In genomic region chr10:50593371-50593770, GRCm38 (mm10) we compare ENCODE assay signal across 8 mouse cellular contexts. TPM values are rescaled to one million over a fixed set of nuclear protein-coding genes. Genes with fewer than 3 reads are reported as not detected.
DNase-seq lines count a peak whose midpoint lies in the region; ATAC-seq and TF ChIP-seq lines count a peak whose summit lies in the region.

No protein-coding gene starts in this region.

- H3K4me1 ChIP-seq in forebrain, postnatal 0 days (ENCODE audit: insufficient read depth) = 0 out of 2 replicates have a peak, but pooled peaks cover 2% of the 10 kb centered on the region
- 0 out of 2 replicates have a peak, but pooled peaks cover 4% of the 10 kb centered on the region for H3K4me1 ChIP-seq in midbrain, embryonic 12.5 days

- TF ChIP-seq CTCF in forebrain, postnatal 0 days (IDR thresholded peaks at IDR 0.05; ENCODE audit: low read depth) = no peak

- no peaks in the 10 kb centered on the region for H3K36me3 ChIP-seq in forebrain, postnatal 0 days (ENCODE audit: insufficient read depth)
- H3K36me3 ChIP-seq in midbrain, embryonic 12.5 days = no peaks in the 10 kb centered on the region

- ATAC-seq in forebrain, postnatal 0 days = no peak
- no peak for ATAC-seq in midbrain, embryonic 12.5 days (ENCODE audit: low FRiP score, low read depth)

- peak overlapping the region; percentile 98 for H3K4me3 ChIP-seq in forebrain, postnatal 0 days (ENCODE audit: low read depth, low read length)
- peak overlapping the region; percentile 85 for H3K4me3 ChIP-seq in midbrain, embryonic 12.5 days

- DNase-seq in kidney, adult 11 months = peak; percentile 4
- DNase-seq in kidney, postnatal 4 days = no peak
- DNase-seq in MEL-GATA-1-ER (ENCODE audit: extremely low read depth, low read depth) (peak; percentile 32), adipocyte (ENCODE audit: low spot score) (no peak)
- DNase-seq in forebrain, postnatal 0 days = no peak
- DNase-seq in right cerebral cortex, postnatal 25 days = no peak
- no peak for DNase-seq in cerebellum, postnatal 36 days

- H3K4me2 ChIP-seq in forebrain, postnatal 0 days (ENCODE audit: low read depth) = peak overlapping the region; percentile 57
- H3K4me2 ChIP-seq in midbrain, embryonic 12.5 days (replicated peaks) = peak overlapping the region; percentile 63

- H3K27ac ChIP-seq in forebrain, postnatal 0 days (ENCODE audit: low read depth, low read length) = no peak overlapping the region
- H3K27ac ChIP-seq in midbrain, embryonic 12.5 days (replicated peaks) = no peak overlapping the region

- no peaks in the 10 kb centered on the region for H3K9me3 ChIP-seq in forebrain, postnatal 0 days (ENCODE audit: low read length)
- H3K9me3 ChIP-seq in midbrain, embryonic 12.5 days = no peaks in the 10 kb centered on the region

- no peaks in the 10 kb centered on the region for H3K27me3 ChIP-seq in forebrain, postnatal 0 days (ENCODE audit: insufficient read depth, low read length)
- H3K27me3 ChIP-seq in midbrain, embryonic 12.5 days = no peaks in the 10 kb centered on the region

- H3K9ac ChIP-seq in forebrain, postnatal 0 days = peak overlapping the region; percentile 87
- no peak overlapping the region for H3K9ac ChIP-seq in midbrain, embryonic 12.5 days (replicated peaks)

- 68% methylated on average over 12 of the region's 12 CpGs for WGBS in forebrain, postnatal 0 days
- WGBS in midbrain, embryonic 12.5 days = 74% methylated on average over 12 of the region's 12 CpGs

RNA-seq across cellular contexts. Expression of gene Ascc3, which starts 0.9 kb away (rescaled TPM):
- total RNA-seq in forebrain, postnatal 0 days (2014; rRNA removed) = 26.2 and 36.7 TPM in 2 replicates
- polyA plus RNA-seq in forebrain, postnatal 0 days (2015; fragmentation: Nextera tagmentation; extraction: Ambion mirVana) = 8.6 and 11.0 TPM in 2 replicates
- 22.2 and 25.2 TPM in 2 replicates for polyA plus RNA-seq in midbrain, embryonic 12.5 days (2016; fragmentation: Nextera tagmentation; extraction: Ambion mirVana)

Comparison
In these comparisons a context has a peak if more than half of its experiments do, and no peak if none do; other contexts are left out.
1. DNase-seq: peak in kidney, adult 11 months (single experiment) and MEL-GATA-1-ER (single experiment); none in kidney, postnatal 4 days (0 of 2), forebrain, postnatal 0 days (single experiment), adipocyte (single experiment), right cerebral cortex, postnatal 25 days (single experiment) and cerebellum, postnatal 36 days (0 of 2).